In the genomic region with DNA sequence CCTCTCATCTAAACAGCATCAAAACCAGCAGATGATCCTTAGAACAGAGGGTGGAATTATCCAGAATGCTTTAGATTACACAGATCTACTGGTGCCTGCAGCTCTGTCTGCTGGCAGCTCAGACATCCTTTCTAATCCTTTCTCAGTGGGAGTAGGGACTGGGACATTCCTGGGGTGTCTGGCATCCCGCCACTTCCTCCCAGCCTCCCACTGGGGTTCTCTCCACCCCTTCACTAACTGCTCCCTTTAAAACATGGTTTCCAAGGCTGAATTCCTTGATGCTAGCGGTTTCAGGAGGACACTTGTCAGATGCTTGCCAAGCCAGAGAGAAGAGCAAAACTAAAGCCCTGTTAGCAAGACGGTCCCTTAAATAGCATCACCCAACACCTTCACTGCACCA, we compare ENCODE assay signal across 10 mouse cellular contexts. TPM values are rescaled to one million over a fixed set of nuclear protein-coding genes. Genes with fewer than 3 reads are reported as not detected.
A peak's percentile ranks its signal among the peaks of the same experiment; 100 is the strongest.
DNase-seq lines count a peak whose midpoint lies in the region; ATAC-seq and TF ChIP-seq lines count a peak whose summit lies in the region.
"Had no signal": no experiment of that assay in that cellular context is flagged by ENCODE, and none has a peak within 500 bp of the region (broad histone marks: within the 10 kb centered on the region; RNA-seq: fewer than 3 reads in every experiment).

No protein-coding gene starts in this region.

- no peaks in the 10 kb centered on the region for H3K27me3 ChIP-seq in lung, embryonic 14.5 days (ENCODE audit: insufficient read depth, low read length)
- no peaks in the 10 kb centered on the region for H3K27me3 ChIP-seq in forebrain, embryonic 16.5 days (replicated peaks; ENCODE audit: control insufficient read depth, insufficient read depth, low read length)

- WGBS in lung, embryonic 14.5 days: 50% methylated on average over 3 of the region's 3 CpGs
- 42% methylated on average over 3 of the region's 3 CpGs for WGBS in forebrain, embryonic 16.5 days

- H3K27ac ChIP-seq in lung, embryonic 14.5 days (ENCODE audit: low read depth): no peak overlapping the region
- H3K27ac ChIP-seq in gastrocnemius, adult 2 months: no peak overlapping the region
- H3K27ac ChIP-seq in forebrain, embryonic 16.5 days (ENCODE audit: low read length): no peak overlapping the region
- H3K27ac ChIP-seq: macrophage had no signal

- no peak overlapping the region for H3K9ac ChIP-seq in lung, embryonic 14.5 days
- no peak overlapping the region for H3K9ac ChIP-seq in forebrain, embryonic 16.5 days (replicated peaks; ENCODE audit: low read depth, low read length)

- no peak overlapping the region for H3K4me3 ChIP-seq in lung, embryonic 14.5 days (ENCODE audit: low read depth, low read length)
- no peak overlapping the region for H3K4me3 ChIP-seq in gastrocnemius, adult 2 months
- H3K4me3 ChIP-seq in forebrain, embryonic 16.5 days (replicated peaks; ENCODE audit: low read length): no peak overlapping the region

- intact Hi-C loops in gastrocnemius, adult 2 months (cut with DNase I): no loop called here

- H3K4me1 ChIP-seq in lung, embryonic 14.5 days (ENCODE audit: insufficient read depth): no peaks in the 10 kb centered on the region
- peaks cover 14% of the 10 kb centered on the region for H3K4me1 ChIP-seq in forebrain, embryonic 16.5 days (replicated peaks; ENCODE audit: control insufficient read depth, insufficient read depth, low read length)

- H3K4me2 ChIP-seq in lung, embryonic 14.5 days: no peak overlapping the region
- H3K4me2 ChIP-seq in forebrain, embryonic 16.5 days (ENCODE audit: low read length): no peak overlapping the region

- no peak for TF ChIP-seq CTCF in lung, embryonic 14.5 days (IDR thresholded peaks at IDR 0.05; ENCODE audit: low read depth)
- TF ChIP-seq CTCF in gastrocnemius, adult 2 months (IDR thresholded peaks at IDR 0.05): no peak

- peak; percentile 37 for DNase-seq in adrenal gland, adult 2 months
- DNase-seq in adrenal gland, adult 8-10 months: no peak
- peak; percentile 33 for DNase-seq in lung, embryonic 14.5 days
- DNase-seq in lung, postnatal 25 days (ENCODE audit: low spot score): no peak
- peak; percentile 46 to 56 for DNase-seq in layer of hippocampus, postnatal 10 days (ENCODE audit: low spot score in 2 of 2)
- peak; percentile 82 for DNase-seq in right cerebral cortex, postnatal 14 days
- DNase-seq in gastrocnemius, adult 2 months: no peak
- DNase-seq: thymus, postnatal 14 days had no signal

- no peaks in the 10 kb centered on the region for H3K9me3 ChIP-seq in lung, embryonic 14.5 days (ENCODE audit: low read depth, low read length)
- H3K9me3 ChIP-seq in forebrain, embryonic 16.5 days (ENCODE audit: control insufficient read depth, low read length): no peaks in the 10 kb centered on the region

- H3K36me3 ChIP-seq in lung, embryonic 14.5 days (ENCODE audit: insufficient read depth): no peaks in the 10 kb centered on the region
- peaks cover 15% of the 10 kb centered on the region for H3K36me3 ChIP-seq in forebrain, embryonic 16.5 days (ENCODE audit: control insufficient read depth, insufficient read depth)

- ATAC-seq in lung, embryonic 14.5 days (ENCODE audit: insufficient read depth): no peak
- no peak for ATAC-seq in forebrain, embryonic 16.5 days

RNA-seq across cellular contexts. Expression of gene Olfm1, which starts 33.1 kb away (rescaled TPM):
- total RNA-seq in adrenal gland, adult 2 months (2021): 10 to 100 TPM; 34.9 to 40.4 TPM
- polyA plus RNA-seq in adrenal gland, adult 2 months (2012; rRNA removed): 73.8 and 87.2 TPM in 2 replicates
- 10 to 100 TPM; 42.9 to 56.6 (median 48.5) TPM for total RNA-seq in adrenal gland, adult 8-10 months (2022)
- 14.4 and 16.1 TPM in 2 replicates for polyA plus RNA-seq in lung, embryonic 14.5 days (2014; fragmentation: Nextera tagmentation; extraction: Ambion mirVana)
- total RNA-seq in layer of hippocampus, postnatal 10 days (2021): 100 to 1,000 TPM; 906 to 941 TPM
- 10 to 100 TPM in 1 of 2 experiments, 1 to 10 TPM in 1; 6.8 to 13.7 TPM for total RNA-seq in gastrocnemius, adult 2 months (2021)
- polyA plus RNA-seq in forebrain, embryonic 16.5 days (2015; fragmentation: Nextera tagmentation; extraction: Ambion mirVana): 226 and 227 TPM in 2 replicates

Comparison
In these comparisons a context has a peak if more than half of its experiments do, and no peak if none do; other contexts are left out.
1. DNase-seq: peak in adrenal gland, adult 2 months (single experiment), lung, embryonic 14.5 days (single experiment), layer of hippocampus, postnatal 10 days (2 of 2) and right cerebral cortex, postnatal 14 days (single experiment); none in adrenal gland, adult 8-10 months (single experiment), lung, postnatal 25 days (single experiment) and gastrocnemius, adult 2 months (single experiment).
2. RNA of gene Olfm1, which starts 33.1 kb away (total RNA-seq): 906 to 941 TPM in layer of hippocampus, postnatal 10 days; 42.9 to 56.6 TPM in adrenal gland, adult 8-10 months, 34.9 to 40.4 TPM in adrenal gland, adult 2 months and 6.8 to 13.7 TPM in gastrocnemius, adult 2 months; every median in the first group is over 10 times any median in the second.